Mouse (Mus musculus): ENCODE data around the gene Ifih1. TPM values are rescaled to one million over a fixed set of nuclear protein-coding genes. Genes with fewer than 3 reads are reported as not detected.

Gene Ifih1
- polyA plus RNA-seq, 1 experiment: 0.08 TPM

DNA sequence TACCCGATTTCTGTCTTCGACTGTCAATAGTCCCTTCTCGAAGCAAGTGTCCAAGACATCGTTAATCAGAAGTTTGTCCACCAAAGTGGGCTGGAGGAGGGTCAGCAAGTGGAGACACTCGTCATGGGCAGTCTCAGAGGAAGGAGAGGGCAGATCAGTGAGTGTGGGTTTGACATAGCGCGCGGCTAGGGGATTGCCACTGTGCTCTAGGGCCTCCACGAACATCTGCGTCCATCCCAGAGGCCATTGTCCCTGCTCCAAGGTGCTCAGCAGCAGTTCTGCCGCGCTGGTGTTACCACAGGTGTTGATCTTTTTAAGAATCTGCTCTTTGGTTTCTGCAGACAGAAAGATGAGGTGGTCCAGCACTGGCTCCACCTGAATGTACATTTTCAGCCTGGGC lies 580 bp downstream of the Ifih1 start:
- no peaks in the 10 kb centered on the region for H3K9me3 ChIP-seq (ENCODE audit: control insufficient read depth, low read length)
- H3K27me3 ChIP-seq (ENCODE audit: control insufficient read depth): no peaks in the 10 kb centered on the region
- no peak for TF ChIP-seq GATA1 (IDR thresholded peaks at IDR 0.05; ENCODE audit: low read length)
- TF ChIP-seq TAL1 (IDR thresholded peaks at IDR 0.05; ENCODE audit: low read length): no peak
- H3K4me1 ChIP-seq (ENCODE audit: control insufficient read depth): peaks cover 25% of the 10 kb centered on the region
- peak overlapping the region; percentile 75 for H3K4me3 ChIP-seq (replicated peaks)
- H3K36me3 ChIP-seq (ENCODE audit: control insufficient read depth): no peaks in the 10 kb centered on the region

DNA sequence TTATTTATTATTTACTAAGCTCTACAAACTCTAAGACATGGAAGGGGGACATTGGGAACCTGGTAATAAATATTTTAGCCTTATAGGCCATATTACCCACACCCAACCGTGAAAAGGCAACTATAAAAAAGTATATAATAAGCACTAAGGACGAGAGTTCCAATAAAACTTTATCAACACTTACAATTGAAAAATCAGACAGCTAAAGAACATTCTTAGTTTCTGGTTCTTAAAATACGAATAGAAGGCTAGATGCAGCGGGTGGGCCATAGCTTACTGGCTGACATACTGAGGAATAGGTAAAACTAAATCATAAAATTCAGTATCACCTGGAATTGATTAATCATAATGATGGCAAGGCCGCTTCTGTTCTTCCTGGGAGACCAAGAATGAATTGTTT lies 1.2 kb downstream of the Ifih1 start:
- TF ChIP-seq GATA1 (IDR thresholded peaks at IDR 0.05; ENCODE audit: low read length) (no peak), TAL1 (IDR thresholded peaks at IDR 0.05; ENCODE audit: low read length) (no peak)
- Histone ChIP-seq H3K4me3 (replicated peaks) (peak overlapping the region; percentile 75), H3K4me1 (ENCODE audit: control insufficient read depth) (peaks cover 25% of the 10 kb centered on the region), H3K36me3 (ENCODE audit: control insufficient read depth) (no peaks in the 10 kb centered on the region), H3K27me3 (ENCODE audit: control insufficient read depth) (no peaks in the 10 kb centered on the region), H3K9me3 (ENCODE audit: control insufficient read depth, low read length) (no peaks in the 10 kb centered on the region)

DNA sequence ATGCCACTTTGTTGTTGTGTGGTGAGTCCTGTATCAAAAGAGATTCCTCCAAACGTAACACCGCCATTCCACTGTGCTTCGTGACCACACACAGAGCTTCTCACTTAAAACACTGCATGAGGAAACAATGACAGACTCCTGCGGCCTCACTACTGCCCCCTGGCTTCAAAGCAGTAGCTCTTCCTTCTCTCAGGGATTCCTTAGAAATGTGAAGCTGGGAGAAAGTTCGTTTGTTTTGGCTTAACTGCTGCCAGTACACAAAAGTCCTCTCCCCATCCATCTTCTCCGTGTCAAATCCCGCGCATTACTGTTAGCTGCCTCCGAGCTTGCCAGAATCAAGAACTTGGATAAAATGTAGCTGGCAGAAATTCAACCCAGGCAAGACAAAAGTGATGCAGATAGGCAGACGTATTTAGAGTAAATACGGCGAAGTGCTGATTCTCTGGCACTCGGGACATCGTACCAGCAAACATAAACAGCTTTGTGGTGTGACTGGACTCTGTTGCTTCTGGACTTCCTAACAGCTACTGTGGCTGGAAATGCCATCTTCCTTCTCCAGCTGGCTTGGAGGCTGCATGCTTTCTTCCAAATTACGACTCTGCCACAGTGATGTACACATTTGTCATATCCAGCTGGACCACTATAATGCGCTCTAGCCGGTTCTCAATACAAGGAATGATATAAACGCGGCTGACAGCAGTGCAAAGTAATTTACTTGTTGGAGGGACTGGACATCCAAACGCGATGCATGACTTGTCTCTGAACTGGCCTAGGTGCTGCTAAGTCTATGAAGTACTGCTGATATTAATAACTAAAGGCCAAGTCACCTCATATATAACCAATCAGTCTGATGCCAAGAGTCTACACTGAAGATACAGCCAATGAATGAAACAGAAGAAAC lies 2.4 kb downstream of the Ifih1 start:
- Histone ChIP-seq H3K27me3 (ENCODE audit: control insufficient read depth) (no peaks in the 10 kb centered on the region), H3K4me1 (ENCODE audit: control insufficient read depth) (peaks cover 25% of the 10 kb centered on the region), H3K36me3 (ENCODE audit: control insufficient read depth) (no peaks in the 10 kb centered on the region), H3K9me3 (ENCODE audit: control insufficient read depth, low read length) (no peaks in the 10 kb centered on the region), H3K4me3 (replicated peaks) (peak overlapping the region; percentile 36)
- TF ChIP-seq TAL1 (IDR thresholded peaks at IDR 0.05; ENCODE audit: low read length): no peak

DNA sequence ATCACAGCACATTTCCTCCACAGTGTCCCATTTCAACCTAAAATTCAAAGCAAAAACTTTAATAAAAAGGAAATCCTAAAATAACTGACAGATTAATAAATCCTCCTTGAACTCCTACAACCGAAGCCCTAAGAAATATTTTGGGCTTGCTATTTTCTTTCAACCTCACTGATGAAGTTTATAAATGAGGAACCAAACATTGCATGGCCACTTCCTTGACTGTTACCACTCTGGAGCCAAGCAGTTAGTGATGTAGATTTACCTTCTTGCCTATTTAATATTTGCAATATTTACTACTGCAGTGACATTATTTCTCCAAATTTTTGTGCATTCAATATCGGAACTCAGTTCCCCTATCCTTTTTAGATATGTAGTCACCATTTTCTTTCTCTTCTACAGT lies 6.2 kb downstream of the Ifih1 start:
- TF ChIP-seq TAL1 (IDR thresholded peaks at IDR 0.05; ENCODE audit: low read length): no peak
- TF ChIP-seq GATA1 (IDR thresholded peaks at IDR 0.05; ENCODE audit: low read length): no peak
- no peak overlapping the region for H3K4me3 ChIP-seq (replicated peaks)
- no peaks in the 10 kb centered on the region for H3K36me3 ChIP-seq (ENCODE audit: control insufficient read depth)
- peaks cover 11% of the 10 kb centered on the region for H3K4me1 ChIP-seq (ENCODE audit: control insufficient read depth)
- H3K27me3 ChIP-seq (ENCODE audit: control insufficient read depth): no peaks in the 10 kb centered on the region
- no peaks in the 10 kb centered on the region for H3K9me3 ChIP-seq (ENCODE audit: control insufficient read depth, low read length)

DNA sequence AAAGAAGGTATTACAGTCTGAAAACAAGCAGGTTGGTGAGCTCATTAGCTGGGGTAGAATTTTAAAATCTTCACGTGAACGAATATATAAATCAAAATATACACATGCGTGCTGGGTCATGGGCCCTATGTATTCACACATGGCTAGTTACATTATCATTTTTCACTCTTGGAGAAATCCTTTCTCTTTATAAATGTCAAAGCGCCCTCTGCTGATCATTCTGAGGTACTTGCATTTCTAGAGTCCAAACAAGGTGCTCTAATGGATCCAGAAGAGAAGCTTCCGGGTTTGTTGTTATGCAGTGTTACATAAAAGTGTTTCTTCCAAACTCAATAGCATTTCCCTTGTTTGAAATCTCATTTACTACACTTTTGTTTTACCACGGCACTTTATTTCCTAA lies 15.6 kb downstream of the Ifih1 start:
- Histone ChIP-seq H3K4me3 (replicated peaks) (no peak overlapping the region), H3K36me3 (ENCODE audit: control insufficient read depth) (no peaks in the 10 kb centered on the region), H3K27me3 (ENCODE audit: control insufficient read depth) (no peaks in the 10 kb centered on the region), H3K4me1 (ENCODE audit: control insufficient read depth) (peaks cover 5% of the 10 kb centered on the region), H3K9me3 (ENCODE audit: control insufficient read depth, low read length) (no peaks in the 10 kb centered on the region)
- no peak for TF ChIP-seq TAL1 (IDR thresholded peaks at IDR 0.05; ENCODE audit: low read length)
- no peak for TF ChIP-seq GATA1 (IDR thresholded peaks at IDR 0.05; ENCODE audit: low read length)

DNA sequence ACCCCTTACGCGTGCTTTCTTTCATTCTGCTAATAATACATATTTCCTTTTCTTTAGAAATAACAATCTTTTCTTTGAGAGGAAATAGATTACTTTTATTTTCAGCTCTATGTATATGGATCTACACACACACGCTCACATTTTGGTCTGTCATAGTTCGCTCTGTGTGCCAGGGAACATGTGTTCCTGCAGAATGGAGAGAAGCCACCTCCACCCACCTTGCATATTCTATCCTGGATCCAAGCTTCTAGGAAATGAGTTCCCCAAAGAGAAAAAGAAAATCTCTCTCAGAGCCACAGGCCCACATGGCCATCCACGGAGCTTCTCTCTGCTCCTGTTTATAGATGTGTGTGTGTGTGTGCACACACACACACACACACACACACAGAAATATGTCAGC lies 17.7 kb downstream of the Ifih1 start:
- Histone ChIP-seq H3K9me3 (ENCODE audit: control insufficient read depth, low read length) (no peaks in the 10 kb centered on the region), H3K4me1 (ENCODE audit: control insufficient read depth) (peaks cover 12% of the 10 kb centered on the region), H3K36me3 (ENCODE audit: control insufficient read depth) (no peaks in the 10 kb centered on the region), H3K27me3 (ENCODE audit: control insufficient read depth) (no peaks in the 10 kb centered on the region), H3K4me3 (replicated peaks) (no peak overlapping the region)
- no peak for TF ChIP-seq GATA1 (IDR thresholded peaks at IDR 0.05; ENCODE audit: low read length)
- no peak for TF ChIP-seq TAL1 (IDR thresholded peaks at IDR 0.05; ENCODE audit: low read length)

DNA sequence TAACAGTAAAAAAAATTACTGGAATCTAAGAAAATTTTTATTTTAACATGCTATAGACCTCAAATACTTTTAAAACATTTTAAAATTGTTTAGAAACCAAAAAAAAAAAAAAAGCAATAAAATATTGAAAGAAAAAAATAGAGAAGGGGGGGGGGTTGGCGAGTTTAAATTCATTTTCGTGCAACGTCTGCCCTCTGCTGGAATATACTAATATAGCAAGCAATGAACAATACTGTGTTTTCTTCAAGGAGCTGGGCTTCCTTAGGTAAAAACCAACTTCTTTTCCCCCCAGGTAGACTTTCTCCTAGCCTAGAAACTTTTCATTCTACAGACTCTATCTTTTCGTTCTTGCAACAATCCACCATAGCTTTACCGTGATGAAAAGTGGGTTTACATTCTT lies 18.3 kb downstream of the Ifih1 start:
- Histone ChIP-seq H3K4me3 (replicated peaks) (no peak overlapping the region), H3K4me1 (ENCODE audit: control insufficient read depth) (peaks cover 17% of the 10 kb centered on the region), H3K36me3 (ENCODE audit: control insufficient read depth) (no peaks in the 10 kb centered on the region), H3K9me3 (ENCODE audit: control insufficient read depth, low read length) (no peaks in the 10 kb centered on the region), H3K27me3 (ENCODE audit: control insufficient read depth) (no peaks in the 10 kb centered on the region)
- no peak for TF ChIP-seq TAL1 (IDR thresholded peaks at IDR 0.05; ENCODE audit: low read length)
- TF ChIP-seq GATA1 (IDR thresholded peaks at IDR 0.05; ENCODE audit: low read length): no peak

DNA sequence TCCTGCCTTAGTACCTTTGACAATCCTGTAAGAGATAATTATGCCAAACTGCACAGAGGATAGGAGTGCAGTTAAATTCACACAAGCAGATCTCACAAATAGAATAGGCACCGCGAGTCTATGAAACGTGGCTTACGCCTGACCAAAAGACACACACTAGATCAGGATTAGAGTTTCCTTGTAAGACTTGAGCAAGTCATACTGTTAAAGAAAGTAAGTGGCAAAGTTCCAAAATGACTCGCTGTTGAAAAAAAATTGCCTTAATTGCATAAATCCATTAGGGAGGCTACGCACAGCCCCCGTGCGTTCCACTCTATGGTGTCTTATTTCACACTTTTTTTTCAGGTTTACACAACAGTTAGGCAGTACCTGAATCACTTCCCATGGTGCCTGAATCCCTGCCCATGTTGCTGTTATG lies 23.0 kb downstream of the Ifih1 start:
- Histone ChIP-seq H3K36me3 (ENCODE audit: control insufficient read depth) (no peaks in the 10 kb centered on the region), H3K4me1 (ENCODE audit: control insufficient read depth) (peaks cover 59% of the 10 kb centered on the region), H3K9me3 (ENCODE audit: control insufficient read depth, low read length) (no peaks in the 10 kb centered on the region), H3K4me3 (replicated peaks) (no peak overlapping the region), H3K27me3 (ENCODE audit: control insufficient read depth) (no peaks in the 10 kb centered on the region)
- no peak for TF ChIP-seq GATA1 (IDR thresholded peaks at IDR 0.05; ENCODE audit: low read length)
- no peak for TF ChIP-seq TAL1 (IDR thresholded peaks at IDR 0.05; ENCODE audit: low read length)

DNA sequence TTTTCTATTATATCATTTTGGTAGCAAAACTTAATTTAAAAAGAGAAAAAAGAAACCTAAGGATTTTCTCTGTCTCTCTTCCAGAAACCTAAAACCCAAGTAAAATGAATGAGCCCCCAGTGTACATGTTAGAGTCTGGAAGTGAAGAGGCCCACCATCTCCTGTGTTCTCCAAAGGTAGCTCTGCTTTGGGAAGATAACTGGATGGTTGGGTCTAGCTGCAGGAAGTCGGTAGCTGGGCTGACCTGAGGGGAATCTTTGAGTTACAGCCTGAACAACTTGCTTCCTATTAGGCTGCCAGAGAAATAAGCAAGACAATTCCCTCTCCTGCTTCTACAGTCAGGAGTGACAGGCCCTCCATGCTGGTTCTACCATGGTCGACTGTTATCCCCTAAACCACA lies 26.4 kb downstream of the Ifih1 start:
- peaks cover 76% of the 10 kb centered on the region for H3K4me1 ChIP-seq (ENCODE audit: control insufficient read depth)
- H3K36me3 ChIP-seq (ENCODE audit: control insufficient read depth): peaks cover 7% of the 10 kb centered on the region
- TF ChIP-seq TAL1 (IDR thresholded peaks at IDR 0.05; ENCODE audit: low read length): peak; percentile 42; the same call in 2 of the 3 replicates
- TF ChIP-seq GATA1 (IDR thresholded peaks at IDR 0.05; ENCODE audit: low read length): no peak
- H3K9me3 ChIP-seq (ENCODE audit: control insufficient read depth, low read length): no peaks in the 10 kb centered on the region
- no peaks in the 10 kb centered on the region for H3K27me3 ChIP-seq (ENCODE audit: control insufficient read depth)
- H3K4me3 ChIP-seq (replicated peaks): peak overlapping the region; percentile 43

Measured in erythroblast, embryonic 14.5 days (primary cell).